Mouse (Mus musculus): ENCODE data around the gene Fam207a. TPM values are rescaled to one million over a fixed set of nuclear protein-coding genes. Genes with fewer than 3 reads are reported as not detected.

Gene Fam207a
- polyA plus RNA-seq, 1 experiment from 2014 or later = 38.2 TPM

DNA sequence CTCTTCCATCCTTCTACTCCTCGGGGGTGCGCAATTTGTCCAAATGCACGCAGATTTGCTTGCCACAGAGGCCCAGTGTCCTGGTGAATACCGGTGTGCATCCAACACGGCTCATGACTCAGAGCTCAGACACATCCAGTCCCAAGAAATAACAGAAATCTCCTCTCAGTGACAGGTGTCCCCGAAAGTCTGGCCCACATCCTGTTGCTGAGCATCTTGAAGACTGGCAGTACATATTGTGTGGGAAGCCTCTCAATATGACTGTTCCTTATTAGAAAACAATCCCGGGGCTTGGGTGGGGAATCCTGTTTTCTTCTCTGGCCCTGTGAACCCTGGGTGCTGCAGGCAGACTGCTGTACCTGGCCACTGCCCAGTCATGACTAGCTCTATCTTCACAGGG is 41.0 kb upstream of the Fam207a start:
- no peaks in the 10 kb centered on the region for H3K4me1 ChIP-seq (replicated peaks; ENCODE audit: control insufficient read depth, insufficient read depth, low read length)
- no peak overlapping the region for H3K27ac ChIP-seq (ENCODE audit: low read depth, low read length)
- no peak for TF ChIP-seq CTCF (IDR thresholded peaks at IDR 0.05; ENCODE audit: low read depth)
- H3K27me3 ChIP-seq (replicated peaks; ENCODE audit: control insufficient read depth, insufficient read depth, low read length) = no peaks in the 10 kb centered on the region
- no peak for ATAC-seq
- no peak overlapping the region for H3K4me2 ChIP-seq (replicated peaks; ENCODE audit: low read depth)
- H3K9me3 ChIP-seq (ENCODE audit: control insufficient read depth) = no peaks in the 10 kb centered on the region
- H3K9ac ChIP-seq (ENCODE audit: low read depth, low read length) = no peak overlapping the region
- no peak overlapping the region for H3K4me3 ChIP-seq (ENCODE audit: low read depth, low read length)
- no peaks in the 10 kb centered on the region for H3K36me3 ChIP-seq (ENCODE audit: control insufficient read depth, insufficient read depth)
- 86% methylated on average over 7 of the region's 7 CpGs for WGBS

DNA sequence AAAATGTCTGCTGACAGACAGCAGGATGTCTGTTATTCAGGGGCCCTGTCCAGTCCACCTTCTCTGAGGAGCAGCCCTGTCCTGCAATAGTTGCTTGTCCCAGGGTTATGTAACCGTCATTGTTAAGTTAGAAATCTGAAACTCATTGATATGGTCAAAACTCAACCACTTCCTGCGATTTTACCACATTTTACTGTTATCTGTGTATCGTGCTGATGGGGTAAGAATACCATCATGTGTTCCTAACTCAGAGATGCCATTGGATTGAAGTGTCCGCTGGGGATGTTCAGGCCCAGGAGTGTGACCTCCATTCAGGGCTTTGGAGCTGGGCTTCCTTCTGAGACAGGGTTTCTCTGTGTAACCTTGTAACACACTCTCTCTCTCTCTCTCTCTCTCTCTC is 39.3 kb upstream of the Fam207a start:
- no peak for ATAC-seq
- TF ChIP-seq CTCF (IDR thresholded peaks at IDR 0.05; ENCODE audit: low read depth) = no peak
- H3K9ac ChIP-seq (ENCODE audit: low read depth, low read length) = no peak overlapping the region
- H3K4me1 ChIP-seq (replicated peaks; ENCODE audit: control insufficient read depth, insufficient read depth, low read length) = no peaks in the 10 kb centered on the region
- no peak overlapping the region for H3K4me3 ChIP-seq (ENCODE audit: low read depth, low read length)
- H3K36me3 ChIP-seq (ENCODE audit: control insufficient read depth, insufficient read depth) = no peaks in the 10 kb centered on the region
- H3K27me3 ChIP-seq (replicated peaks; ENCODE audit: control insufficient read depth, insufficient read depth, low read length) = no peaks in the 10 kb centered on the region
- H3K9me3 ChIP-seq (ENCODE audit: control insufficient read depth) = no peaks in the 10 kb centered on the region
- WGBS = 87% methylated on average over 4 of the region's 4 CpGs
- H3K27ac ChIP-seq (ENCODE audit: low read depth, low read length) = no peak overlapping the region
- H3K4me2 ChIP-seq (replicated peaks; ENCODE audit: low read depth) = no peak overlapping the region

DNA sequence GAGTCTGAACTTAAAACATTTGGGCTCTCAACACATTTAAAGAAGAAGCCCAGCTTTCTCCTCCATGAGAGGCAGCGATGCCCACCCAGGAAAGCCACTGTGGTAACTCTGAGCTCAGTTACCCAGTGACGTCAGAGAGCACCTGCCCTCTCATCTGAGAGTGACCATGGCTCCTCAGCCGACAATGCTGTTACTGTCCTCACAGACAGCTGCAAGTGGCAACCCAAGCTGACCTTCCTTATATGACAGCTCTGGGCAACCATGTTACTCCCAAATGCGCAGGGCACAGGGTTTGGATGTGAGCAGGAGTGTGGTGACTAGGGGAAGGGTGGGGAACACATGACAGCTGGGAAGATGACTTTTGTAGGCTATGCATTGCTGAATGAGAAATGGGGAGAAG is 37.7 kb upstream of the Fam207a start:
- no peak for ATAC-seq
- 81% methylated on average over 4 of the region's 4 CpGs for WGBS

DNA sequence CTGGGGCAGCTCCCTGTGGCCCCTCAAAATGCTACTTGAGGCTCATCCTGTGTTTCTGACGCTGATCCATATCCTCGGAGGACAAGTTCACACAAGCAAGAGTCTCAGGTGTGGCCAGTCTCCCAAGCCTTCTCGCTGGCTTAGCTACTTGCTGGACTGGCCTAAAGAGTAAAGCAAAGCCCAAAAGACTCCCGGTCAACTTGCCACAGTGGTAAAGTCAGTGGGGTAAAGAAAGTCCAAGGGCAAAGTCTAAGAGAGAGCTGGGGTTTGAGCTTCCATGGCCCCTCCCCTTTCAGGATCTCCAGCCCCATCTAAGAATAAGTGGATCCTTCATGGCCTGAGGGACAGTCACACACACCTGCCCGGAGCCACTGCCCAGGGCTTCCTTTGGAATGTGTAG is 36.6 kb upstream of the Fam207a start:
- no peak overlapping the region for H3K27ac ChIP-seq (ENCODE audit: low read depth, low read length)
- 69% methylated on average over 5 of the region's 5 CpGs for WGBS
- no peaks in the 10 kb centered on the region for H3K4me1 ChIP-seq (replicated peaks; ENCODE audit: control insufficient read depth, insufficient read depth, low read length)
- H3K27me3 ChIP-seq (replicated peaks; ENCODE audit: control insufficient read depth, insufficient read depth, low read length) = no peaks in the 10 kb centered on the region
- H3K4me2 ChIP-seq (replicated peaks; ENCODE audit: low read depth) = no peak overlapping the region
- H3K9ac ChIP-seq (ENCODE audit: low read depth, low read length) = no peak overlapping the region
- H3K4me3 ChIP-seq (ENCODE audit: low read depth, low read length) = no peak overlapping the region
- H3K9me3 ChIP-seq (ENCODE audit: control insufficient read depth) = no peaks in the 10 kb centered on the region
- TF ChIP-seq CTCF (IDR thresholded peaks at IDR 0.05; ENCODE audit: low read depth) = no peak
- H3K36me3 ChIP-seq (ENCODE audit: control insufficient read depth, insufficient read depth) = no peaks in the 10 kb centered on the region
- ATAC-seq = no peak

More for the DNA sequence above, 37.7 kb upstream of the Fam207a start:
- no peak for TF ChIP-seq CTCF (IDR thresholded peaks at IDR 0.05; ENCODE audit: low read depth)
- no peak overlapping the region for H3K4me3 ChIP-seq (ENCODE audit: low read depth, low read length)
- no peak overlapping the region for H3K27ac ChIP-seq (ENCODE audit: low read depth, low read length)
- no peak overlapping the region for H3K9ac ChIP-seq (ENCODE audit: low read depth, low read length)
- H3K27me3 ChIP-seq (replicated peaks; ENCODE audit: control insufficient read depth, insufficient read depth, low read length) = no peaks in the 10 kb centered on the region
- no peaks in the 10 kb centered on the region for H3K9me3 ChIP-seq (ENCODE audit: control insufficient read depth)
- H3K36me3 ChIP-seq (ENCODE audit: control insufficient read depth, insufficient read depth) = no peaks in the 10 kb centered on the region
- H3K4me1 ChIP-seq (replicated peaks; ENCODE audit: control insufficient read depth, insufficient read depth, low read length) = no peaks in the 10 kb centered on the region
- no peak overlapping the region for H3K4me2 ChIP-seq (replicated peaks; ENCODE audit: low read depth)

DNA sequence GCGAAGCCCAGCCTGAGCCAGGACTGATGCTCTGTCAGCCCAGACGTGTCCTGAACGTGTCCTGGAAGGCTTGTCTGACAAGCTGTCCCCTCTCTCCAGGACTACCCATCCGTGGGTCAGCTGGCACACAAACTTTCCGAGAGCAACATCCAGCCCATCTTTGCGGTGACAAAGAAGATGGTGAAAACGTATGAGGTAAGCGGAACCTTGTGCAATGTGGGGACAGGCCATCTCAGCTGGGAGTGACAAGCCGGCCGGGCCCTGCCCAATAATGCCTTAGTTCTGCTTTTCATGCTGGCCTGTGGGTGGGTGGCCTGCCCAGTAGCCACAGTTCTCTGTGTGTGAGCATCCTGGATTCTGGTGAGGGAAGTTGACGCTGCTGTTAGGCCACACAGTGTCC is 35.3 kb upstream of the Fam207a start:
- no peaks in the 10 kb centered on the region for H3K9me3 ChIP-seq (ENCODE audit: control insufficient read depth)
- no peaks in the 10 kb centered on the region for H3K27me3 ChIP-seq (replicated peaks; ENCODE audit: control insufficient read depth, insufficient read depth, low read length)
- no peaks in the 10 kb centered on the region for H3K36me3 ChIP-seq (ENCODE audit: control insufficient read depth, insufficient read depth)
- ATAC-seq = no peak
- no peak overlapping the region for H3K27ac ChIP-seq (ENCODE audit: low read depth, low read length)
- TF ChIP-seq CTCF (IDR thresholded peaks at IDR 0.05; ENCODE audit: low read depth) = no peak
- H3K4me3 ChIP-seq (ENCODE audit: low read depth, low read length) = no peak overlapping the region
- H3K9ac ChIP-seq (ENCODE audit: low read depth, low read length) = no peak overlapping the region
- H3K4me1 ChIP-seq (replicated peaks; ENCODE audit: control insufficient read depth, insufficient read depth, low read length) = no peaks in the 10 kb centered on the region
- H3K4me2 ChIP-seq (replicated peaks; ENCODE audit: low read depth) = no peak overlapping the region
- 85% methylated on average over 11 of the region's 11 CpGs for WGBS

DNA sequence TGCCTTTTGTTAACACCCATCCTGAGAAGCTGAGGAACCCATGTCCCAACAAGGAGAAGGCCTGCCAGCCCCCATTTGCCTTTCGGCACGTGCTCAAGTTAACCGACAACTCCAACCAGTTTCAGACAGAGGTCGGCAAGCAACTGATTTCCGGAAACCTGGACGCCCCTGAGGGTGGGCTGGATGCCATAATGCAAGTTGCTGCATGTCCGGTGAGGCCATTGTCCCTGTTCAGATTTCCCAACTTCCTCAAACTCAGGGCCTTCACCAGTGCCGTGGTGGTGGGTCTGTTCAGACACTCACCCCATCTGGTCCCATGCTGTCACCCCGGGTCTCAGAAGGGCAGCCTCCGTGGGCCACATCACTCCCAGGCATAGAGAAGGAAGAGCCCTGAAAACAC is 33.0 kb upstream of the Fam207a start:
- no peaks in the 10 kb centered on the region for H3K36me3 ChIP-seq (ENCODE audit: control insufficient read depth, insufficient read depth)
- H3K27ac ChIP-seq (ENCODE audit: low read depth, low read length) = no peak overlapping the region
- H3K9me3 ChIP-seq (ENCODE audit: control insufficient read depth) = no peaks in the 10 kb centered on the region
- H3K4me1 ChIP-seq (replicated peaks; ENCODE audit: control insufficient read depth, insufficient read depth, low read length) = no peaks in the 10 kb centered on the region
- H3K4me3 ChIP-seq (ENCODE audit: low read depth, low read length) = no peak overlapping the region
- TF ChIP-seq CTCF (IDR thresholded peaks at IDR 0.05; ENCODE audit: low read depth) = no peak
- no peak overlapping the region for H3K4me2 ChIP-seq (replicated peaks; ENCODE audit: low read depth)
- no peaks in the 10 kb centered on the region for H3K27me3 ChIP-seq (replicated peaks; ENCODE audit: control insufficient read depth, insufficient read depth, low read length)
- ATAC-seq = no peak
- no peak overlapping the region for H3K9ac ChIP-seq (ENCODE audit: low read depth, low read length)
- WGBS = 82% methylated on average over 10 of the region's 10 CpGs

DNA sequence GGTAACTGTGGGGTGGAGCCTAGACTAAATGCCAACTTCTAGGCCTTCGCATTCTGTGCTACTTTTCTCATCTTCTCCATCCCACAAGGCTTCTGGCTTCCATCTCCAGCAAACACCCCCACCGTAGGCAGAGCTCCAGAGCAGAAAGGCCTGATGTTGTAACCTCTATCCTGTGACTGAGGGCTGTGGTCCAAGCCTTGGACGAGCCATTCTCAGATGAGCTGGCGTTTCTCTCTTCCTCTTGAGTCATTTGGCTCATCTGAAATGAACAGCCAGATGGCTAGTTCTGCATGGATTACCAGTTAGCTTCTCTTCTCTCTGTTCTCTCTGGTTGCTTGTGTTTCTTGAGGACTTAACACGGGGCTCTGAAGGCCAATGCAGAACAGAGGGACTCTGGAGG is 29.3 kb upstream of the Fam207a start:
- no peak overlapping the region for H3K4me2 ChIP-seq (replicated peaks; ENCODE audit: low read depth)
- 84% methylated on average over 5 of the region's 5 CpGs for WGBS

More for the DNA sequence above, 29.3 kb upstream of the Fam207a start:
- no peak overlapping the region for H3K9ac ChIP-seq (ENCODE audit: low read depth, low read length)
- H3K27me3 ChIP-seq (replicated peaks; ENCODE audit: control insufficient read depth, insufficient read depth, low read length) = no peaks in the 10 kb centered on the region
- H3K9me3 ChIP-seq (ENCODE audit: control insufficient read depth) = no peaks in the 10 kb centered on the region
- ATAC-seq = no peak
- H3K4me1 ChIP-seq (replicated peaks; ENCODE audit: control insufficient read depth, insufficient read depth, low read length) = no peaks in the 10 kb centered on the region
- no peak overlapping the region for H3K27ac ChIP-seq (ENCODE audit: low read depth, low read length)
- no peak overlapping the region for H3K4me3 ChIP-seq (ENCODE audit: low read depth, low read length)
- no peaks in the 10 kb centered on the region for H3K36me3 ChIP-seq (ENCODE audit: control insufficient read depth, insufficient read depth)
- TF ChIP-seq CTCF (IDR thresholded peaks at IDR 0.05; ENCODE audit: low read depth) = no peak

Data from intestine, postnatal 0 days (tissue).